ENCODE assay signal across 17 mouse cellular contexts in genomic region chr14:7864506-7864899, GRCm38 (mm10). TPM values are rescaled to one million over a fixed set of nuclear protein-coding genes. Genes with fewer than 3 reads are reported as not detected.
DNase-seq lines count a peak whose midpoint lies in the region; ATAC-seq lines count a peak whose summit lies in the region.
"Had no signal": no experiment of that assay in that cellular context is flagged by ENCODE, and none has a peak within 500 bp of the region (broad histone marks: within the 10 kb centered on the region; RNA-seq: fewer than 3 reads in every experiment).

No protein-coding gene starts in this region.

- H3K27me3 ChIP-seq in heart, embryonic 13.5 days (replicated peaks), result no peaks in the 10 kb centered on the region
- no peaks in the 10 kb centered on the region for H3K27me3 ChIP-seq in kidney, embryonic 15.5 days
- no peaks in the 10 kb centered on the region for H3K27me3 ChIP-seq in embryonic facial prominence, embryonic 15.5 days
- H3K27me3 ChIP-seq: midbrain, embryonic 13.5 days; neural tube, embryonic 13.5 days had no signal

- H3K4me2 ChIP-seq in heart, embryonic 13.5 days, result no peak overlapping the region
- no peak overlapping the region for H3K4me2 ChIP-seq in kidney, embryonic 15.5 days
- no peak overlapping the region for H3K4me2 ChIP-seq in embryonic facial prominence, embryonic 15.5 days (replicated peaks)
- H3K4me2 ChIP-seq: hindbrain, embryonic 14.5 days; midbrain, embryonic 13.5 days; neural tube, embryonic 13.5 days had no signal

- no peak overlapping the region for H3K9ac ChIP-seq in heart, embryonic 13.5 days
- H3K9ac ChIP-seq in kidney, embryonic 15.5 days, result no peak overlapping the region
- H3K9ac ChIP-seq in embryonic facial prominence, embryonic 15.5 days, result no peak overlapping the region
- H3K9ac ChIP-seq: hindbrain, embryonic 14.5 days; liver, postnatal 0 days; midbrain, embryonic 13.5 days; neural tube, embryonic 13.5 days had no signal

- no peak for DNase-seq in heart, postnatal 36 days
- no peak for DNase-seq in kidney, postnatal 25 days
- no peak for DNase-seq in MN1 (ENCODE audit: low spot score)
- DNase-seq: adrenal gland, adult 2 months; cerebellum, adult 9-11 months; gastrocnemius, postnatal 10 days; liver, postnatal 0 days; lung, postnatal 10 days; right cerebral cortex, adult 18-20 months; thymus, postnatal 25 days had no signal

- ATAC-seq in heart, embryonic 13.5 days (ENCODE audit: extremely low read depth, insufficient number of reproducible peaks, low FRiP score, low TSS enrichment), result no peak
- ATAC-seq in kidney, embryonic 15.5 days (replicated peaks; ENCODE audit: low FRiP score), result no peak
- ATAC-seq in embryonic facial prominence, embryonic 15.5 days (ENCODE audit: insufficient number of reproducible peaks, low FRiP score, low TSS enrichment, low read depth), result no peak
- ATAC-seq: liver, postnatal 0 days; midbrain, embryonic 13.5 days had no signal

- H3K4me3 ChIP-seq in heart, embryonic 13.5 days, result no peak overlapping the region
- H3K4me3 ChIP-seq in kidney, embryonic 15.5 days (replicated peaks), result no peak overlapping the region
- no peak overlapping the region for H3K4me3 ChIP-seq in brown adipose tissue, adult 24 weeks (ENCODE audit: insufficient read depth, low read depth, low read length)
- H3K4me3 ChIP-seq in embryonic facial prominence, embryonic 15.5 days (replicated peaks), result no peak overlapping the region
- H3K4me3 ChIP-seq: midbrain, embryonic 13.5 days; neural tube, embryonic 13.5 days had no signal

- WGBS in heart, embryonic 13.5 days, result 40% methylated on average over 9 of the region's 9 CpGs
- WGBS in kidney, embryonic 15.5 days, result 66% methylated on average over 9 of the region's 9 CpGs
- 55% methylated on average over 9 of the region's 9 CpGs for WGBS in embryonic facial prominence, embryonic 15.5 days

- H3K4me1 ChIP-seq in heart, embryonic 13.5 days, result peaks cover 36% of the 10 kb centered on the region
- peaks cover 29% of the 10 kb centered on the region for H3K4me1 ChIP-seq in kidney, embryonic 15.5 days
- H3K4me1 ChIP-seq in brown adipose tissue, adult 24 weeks (ENCODE audit: control insufficient read depth, insufficient read depth, insufficient read length, low read length), result peaks cover 19% of the 10 kb centered on the region
- H3K4me1 ChIP-seq in embryonic facial prominence, embryonic 15.5 days, result peaks cover 20% of the 10 kb centered on the region
- H3K4me1 ChIP-seq: midbrain, embryonic 13.5 days had no signal

- H3K36me3 ChIP-seq in heart, embryonic 13.5 days, result peaks cover 15% of the 10 kb centered on the region
- peaks cover 17% of the 10 kb centered on the region for H3K36me3 ChIP-seq in kidney, embryonic 15.5 days
- H3K36me3 ChIP-seq in embryonic facial prominence, embryonic 15.5 days, result peaks cover 9% of the 10 kb centered on the region; the same call in 1 of the 2 replicates

- H3K9me3 ChIP-seq in heart, embryonic 13.5 days, result no peaks in the 10 kb centered on the region
- H3K9me3 ChIP-seq in kidney, embryonic 15.5 days (replicated peaks), result no peaks in the 10 kb centered on the region
- no peaks in the 10 kb centered on the region for H3K9me3 ChIP-seq in embryonic facial prominence, embryonic 15.5 days (replicated peaks)
- H3K9me3 ChIP-seq: midbrain, embryonic 13.5 days; neural tube, embryonic 13.5 days had no signal

- intact Hi-C loops in heart, postnatal 36 days (cut with DNase I), result loop anchor here (2.0 kb wide), 1 partner anchor 46 kb away; no protein-coding TSS in a partner anchor

- H3K27ac ChIP-seq in heart, embryonic 13.5 days (replicated peaks), result peak overlapping the region; percentile 62
- H3K27ac ChIP-seq in kidney, embryonic 15.5 days, result peak overlapping the region; percentile 79
- H3K27ac ChIP-seq in brown adipose tissue, adult 24 weeks (replicated peaks; ENCODE audit: low read depth, low read length), result peak overlapping the region; percentile 38; the same call in 1 of the 2 replicates
- H3K27ac ChIP-seq in embryonic facial prominence, embryonic 15.5 days (replicated peaks), result 0 out of 2 replicates have a peak overlapping the region, but pooled peaks have one; percentile 68
- H3K27ac ChIP-seq: hindbrain, embryonic 14.5 days; midbrain, embryonic 13.5 days; neural tube, embryonic 13.5 days had no signal

RNA-seq across cellular contexts. Expression of gene Flnb, which starts 46.7 kb away (rescaled TPM):
- 7.5 and 8.5 TPM in 2 replicates for polyA plus RNA-seq in heart, embryonic 13.5 days (2015; fragmentation: Nextera tagmentation; extraction: Ambion mirVana)
- 10 to 100 TPM; 23.0 to 24.1 TPM for total RNA-seq in heart, postnatal 36 days (2021)
- 19.4 and 20.6 TPM in 2 replicates for polyA plus RNA-seq in kidney, embryonic 15.5 days (2015; fragmentation: Nextera tagmentation; extraction: Ambion mirVana)
- polyA plus RNA-seq in brown adipose tissue, adult 24 weeks (2012; ENCODE audit: insufficient read depth, insufficient read length, missing spikeins), result 7.8 and 14.1 TPM in 2 replicates
- polyA plus RNA-seq in embryonic facial prominence, embryonic 15.5 days (2015; fragmentation: Nextera tagmentation; extraction: Ambion mirVana), result 22.2 and 22.7 TPM in 2 replicates
